Mouse (Mus musculus) stomach, embryonic 14.5 days (tissue): ENCODE results near the gene Rab1b. TPM values are rescaled to one million over a fixed set of nuclear protein-coding genes. Genes with fewer than 3 reads are reported as not detected.
A peak's percentile ranks its signal among the peaks of the same experiment; 100 is the strongest.
"Not testable (repeated sequence)": the region's sequence is repeated elsewhere in the genome, so short reads cannot be mapped to it uniquely, and the experiment has no call there.

ENCODE experiments used
- ATAC-seq: fragments of 200-750 bp; cut with Nextera tagmentation; 2 replicates; pipeline ENCODE4 v1.8.0; 2017; ENCODE audit warnings: low read depth, moderate TSS enrichment; ENCODE audit not compliant: insufficient number of reproducible peaks, insufficient read depth, low FRiP score
- H3K27ac ChIP-seq: fragments of 300-500 bp; sonication (generic); 2 replicates; pipeline ENCODE4 v1.5.1; 2014; ENCODE audit warnings: mild to moderate bottlenecking, low read length, moderate library complexity, mixed read lengths
- H3K27me3 ChIP-seq: fragments of 300-500 bp; sonication (generic); 2 replicates; pipeline ENCODE4 v1.6.1; 2014; ENCODE audit warnings: low read length, control low read depth, mixed read lengths; ENCODE audit not compliant: control insufficient read depth, insufficient read depth
- H3K36me3 ChIP-seq: fragments of 300-500 bp; sonication (generic); 2 replicates; pipeline ENCODE4 v1.6.1; 2014; ENCODE audit warnings: mild to moderate bottlenecking, control low read depth, low read length, moderate library complexity, mixed read lengths; ENCODE audit not compliant: control insufficient read depth, insufficient read depth
- H3K4me1 ChIP-seq: fragments of 300-500 bp; sonication (generic); 2 replicates; pipeline ENCODE4 v1.6.1; 2014; ENCODE audit warnings: low read length, control low read depth, mixed read lengths; ENCODE audit not compliant: control insufficient read depth, insufficient read depth
- H3K4me2 ChIP-seq: fragments of 300-500 bp; sonication (generic); replicated peaks from 2 replicates; pipeline ENCODE4 v1.6.1; 2014; ENCODE audit warnings: low read depth, low read length, control low read depth
- H3K4me3 ChIP-seq: fragments of 300-500 bp; sonication (generic); 2 replicates; pipeline ENCODE4 v1.5.1; 2014; ENCODE audit warnings: low read depth, low read length, control low read depth
- H3K9ac ChIP-seq: fragments of 300-500 bp; sonication (generic); replicated peaks from 2 replicates; pipeline ENCODE4 v1.6.1; 2014; ENCODE audit warnings: low read depth, mild to moderate bottlenecking, control low read depth, low read length, moderate library complexity, mixed read lengths
- H3K9me3 ChIP-seq: fragments of 300-500 bp; sonication (generic); 2 replicates; pipeline ENCODE4 v1.6.1; 2016; ENCODE audit warnings: low read depth, low read length, control low read depth; ENCODE audit not compliant: control insufficient read depth
- WGBS: fragments of 180-500 bp; shearing (Covaris S2); extraction: QIAGEN DNeasy Blood & Tissue Kit; methylation state at CpG from one replicate; pipeline ENCODE4 v1.1.7; 2014; 5-methylcytosine and 5-hydroxymethylcytosine counted together
- polyA plus RNA-seq: library from polyadenylated mRNA; unstranded; fragments of >200 nt; fragmentation: Nextera tagmentation; extraction: Ambion mirVana; gene quantifications from 2 replicates; pipeline ENCODE4 v1.2.1, GENCODE M21; 2014

Rab1b gene
- polyA plus RNA-seq = 253 TPM in 2 replicates

DNA sequence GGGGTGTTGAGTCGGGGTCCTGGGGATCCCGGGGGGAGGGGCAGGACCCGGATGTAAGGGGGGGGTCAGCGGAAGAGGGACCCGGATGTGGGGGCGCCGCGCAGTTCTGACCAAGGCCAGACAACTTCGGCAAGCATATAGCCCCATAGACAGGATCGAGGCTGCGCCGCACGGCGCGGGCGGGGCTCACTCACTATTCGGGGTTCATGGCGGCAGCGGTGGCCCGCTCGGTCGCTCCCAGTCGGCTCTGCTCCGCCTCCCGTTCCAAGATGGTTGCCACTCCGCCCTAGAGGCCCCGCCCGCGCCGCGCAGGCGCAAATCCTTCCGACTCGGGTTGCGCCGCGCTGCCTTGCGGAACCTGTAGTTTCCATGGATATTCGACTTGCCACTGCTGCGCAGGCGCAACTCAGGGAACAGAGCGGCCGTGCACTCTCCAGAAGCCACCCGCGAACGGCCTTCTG is at the start of gene Rab1b:
TSS of gene Rab1b (minus strand) at position 342 of the 461 bp plus-strand sequence.
- peaks cover 11% of the 10 kb centered on the region for H3K4me1 ChIP-seq
- peak within 1 kb of the TSS; percentile 81 for H3K9ac ChIP-seq
- peak within 1 kb of the TSS; percentile 84 for H3K4me3 ChIP-seq
- H3K27me3 ChIP-seq = no peaks in the 10 kb centered on the region
- peak within 1 kb of the TSS; percentile 94 for H3K27ac ChIP-seq
- H3K9me3 ChIP-seq = no peaks in the 10 kb centered on the region
- ATAC-seq = peak; percentile 92
- WGBS = under 1% methylated on average over 45 of the region's 46 CpGs
- peaks cover 51% of the 10 kb centered on the region for H3K36me3 ChIP-seq
- H3K4me2 ChIP-seq = peak within 1 kb of the TSS; percentile 98

DNA sequence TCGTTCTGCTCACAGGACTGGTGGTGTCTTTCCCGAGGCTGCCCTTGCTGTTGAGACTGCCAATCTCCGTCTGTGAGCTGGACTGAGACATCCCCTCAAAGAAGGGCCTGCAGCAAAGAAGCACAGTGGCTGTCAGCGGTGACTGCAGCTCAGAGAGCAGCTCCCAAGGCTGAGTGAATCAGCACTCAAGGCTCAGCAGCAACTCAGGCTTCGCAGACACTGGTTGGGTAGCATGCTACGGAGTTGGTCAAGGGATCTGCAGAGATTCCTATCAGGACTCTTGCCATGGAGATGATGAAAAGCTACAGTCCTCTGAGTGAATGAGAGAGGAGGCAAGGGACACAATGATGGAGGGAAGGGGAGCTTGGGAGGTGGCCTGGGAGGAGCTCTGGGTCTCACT is 45.4 kb upstream of the Rab1b start:
- no peaks in the 10 kb centered on the region for H3K27me3 ChIP-seq
- no peak overlapping the region for H3K9ac ChIP-seq
- no peak for ATAC-seq
- WGBS = 88% methylated on average over 6 of the region's 6 CpGs
- H3K36me3 ChIP-seq = peaks cover 13% of the 10 kb centered on the region; the same call in 1 of the 2 replicates
- no peak overlapping the region for H3K4me3 ChIP-seq
- H3K27ac ChIP-seq = no peak overlapping the region
- no peaks in the 10 kb centered on the region for H3K4me1 ChIP-seq
- no peak overlapping the region for H3K4me2 ChIP-seq
- no peaks in the 10 kb centered on the region for H3K9me3 ChIP-seq

DNA sequence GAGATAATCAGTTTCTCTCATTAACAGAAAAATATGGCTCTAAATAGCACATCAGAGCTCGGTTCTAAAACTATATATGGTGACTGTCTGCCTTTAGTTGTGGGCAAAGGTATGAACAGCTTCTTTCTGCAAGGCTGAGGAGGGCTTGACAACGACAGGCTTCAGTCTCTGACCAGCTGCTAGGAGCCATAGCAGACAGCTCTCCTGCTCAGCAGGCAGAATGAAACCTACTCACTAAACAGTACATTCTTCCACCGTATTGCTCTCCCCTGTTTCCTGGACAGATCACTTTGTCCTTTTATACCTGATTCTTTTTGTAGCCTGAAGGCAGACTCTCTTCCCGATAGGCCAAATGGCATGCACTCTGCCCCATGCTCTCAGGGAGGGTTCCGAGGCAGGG is 44.9 kb upstream of the Rab1b start:
- H3K9me3 ChIP-seq = no peaks in the 10 kb centered on the region
- no peak overlapping the region for H3K9ac ChIP-seq
- H3K36me3 ChIP-seq = peaks cover 13% of the 10 kb centered on the region; the same call in 1 of the 2 replicates
- H3K4me2 ChIP-seq = no peak overlapping the region
- no peaks in the 10 kb centered on the region for H3K27me3 ChIP-seq
- H3K4me3 ChIP-seq = no peak overlapping the region
- H3K27ac ChIP-seq = no peak overlapping the region
- ATAC-seq = no peak
- H3K4me1 ChIP-seq = no peaks in the 10 kb centered on the region
- WGBS = 80% methylated on average over 5 of the region's 5 CpGs

DNA sequence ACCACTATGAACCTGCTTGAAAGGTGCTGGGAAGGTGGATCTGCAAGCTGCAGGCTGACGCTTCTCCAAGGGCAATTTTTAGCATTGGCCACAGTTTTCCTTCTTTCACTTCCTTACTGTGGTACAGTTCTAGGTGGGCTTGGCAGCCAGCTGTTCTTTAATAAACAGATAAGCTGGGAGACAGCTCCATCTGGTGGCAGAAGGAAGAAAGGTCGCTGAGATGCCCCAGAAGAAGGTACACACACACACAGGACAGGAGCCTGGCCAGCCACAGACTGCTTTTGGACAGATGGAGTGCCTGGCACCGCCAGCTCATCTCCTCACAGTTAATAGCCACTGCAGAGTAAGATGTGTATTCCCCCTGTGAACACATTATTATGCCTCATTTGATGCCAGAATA is 44.5 kb upstream of the Rab1b start:
- no peak for ATAC-seq
- Histone ChIP-seq H3K36me3 (peaks cover 13% of the 10 kb centered on the region; the same call in 1 of the 2 replicates), H3K27me3 (no peaks in the 10 kb centered on the region), H3K4me1 (no peaks in the 10 kb centered on the region), H3K27ac (no peak overlapping the region), H3K4me3 (no peak overlapping the region), H3K4me2 (no peak overlapping the region), H3K9ac (no peak overlapping the region), H3K9me3 (no peaks in the 10 kb centered on the region)
- 36% methylated on average over 3 of the region's 3 CpGs for WGBS

DNA sequence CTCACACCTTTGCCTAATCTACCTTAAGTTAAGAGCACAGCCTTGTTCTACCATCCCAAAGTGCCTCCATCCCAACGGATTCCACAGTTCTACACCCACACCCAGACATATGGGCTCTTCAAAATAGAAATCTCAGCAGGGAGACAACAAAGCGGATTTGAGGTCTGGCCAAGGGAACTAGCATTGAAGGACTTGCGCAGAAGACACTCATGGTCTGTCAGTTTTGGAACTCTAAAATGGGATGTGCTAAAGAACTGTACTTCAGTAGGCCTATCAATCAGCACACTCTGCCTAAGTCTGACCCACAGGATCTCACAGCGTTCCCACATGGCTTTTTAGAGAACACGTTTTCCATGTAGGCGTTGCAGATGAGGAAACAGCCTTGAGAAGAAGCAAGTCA is 43.5 kb upstream of the Rab1b start:
- Histone ChIP-seq H3K4me1 (no peaks in the 10 kb centered on the region), H3K36me3 (peaks cover 13% of the 10 kb centered on the region; the same call in 1 of the 2 replicates), H3K9ac (no peak overlapping the region), H3K4me2 (no peak overlapping the region), H3K4me3 (no peak overlapping the region), H3K9me3 (no peaks in the 10 kb centered on the region), H3K27ac (no peak overlapping the region), H3K27me3 (no peaks in the 10 kb centered on the region)
- WGBS = 89% methylated on average over 6 of the region's 6 CpGs
- ATAC-seq = no peak

DNA sequence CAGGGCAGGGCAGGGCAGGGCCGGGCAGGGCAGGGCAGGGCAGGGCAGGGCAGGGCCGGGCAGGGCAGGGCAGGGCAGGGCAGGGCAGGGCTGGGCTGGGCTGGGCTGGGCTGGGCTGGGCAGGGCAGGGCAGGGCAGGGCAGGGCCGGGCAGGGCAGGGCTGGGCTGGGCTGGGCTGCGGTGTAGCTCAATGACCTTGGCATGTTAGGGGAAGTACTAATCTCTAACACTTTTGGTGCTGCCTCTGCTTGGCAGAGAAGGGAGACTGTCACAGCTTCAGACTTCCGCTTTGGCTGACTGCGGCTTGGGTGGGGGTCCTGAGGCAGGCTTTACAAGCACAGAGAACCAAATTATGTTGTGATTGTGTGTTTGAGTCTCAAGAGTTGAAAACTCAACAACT is 42.2 kb upstream of the Rab1b start:
- H3K4me3 ChIP-seq, H3K9me3 ChIP-seq, H3K9ac ChIP-seq, H3K4me1 ChIP-seq, H3K27me3 ChIP-seq, H3K4me2 ChIP-seq, H3K27ac ChIP-seq, ATAC-seq: not testable (repeated sequence)
- peaks cover 18% of the 10 kb centered on the region; the same call in 1 of the 2 replicates for H3K36me3 ChIP-seq
- 82% methylated on average over 6 of the region's 6 CpGs for WGBS

DNA sequence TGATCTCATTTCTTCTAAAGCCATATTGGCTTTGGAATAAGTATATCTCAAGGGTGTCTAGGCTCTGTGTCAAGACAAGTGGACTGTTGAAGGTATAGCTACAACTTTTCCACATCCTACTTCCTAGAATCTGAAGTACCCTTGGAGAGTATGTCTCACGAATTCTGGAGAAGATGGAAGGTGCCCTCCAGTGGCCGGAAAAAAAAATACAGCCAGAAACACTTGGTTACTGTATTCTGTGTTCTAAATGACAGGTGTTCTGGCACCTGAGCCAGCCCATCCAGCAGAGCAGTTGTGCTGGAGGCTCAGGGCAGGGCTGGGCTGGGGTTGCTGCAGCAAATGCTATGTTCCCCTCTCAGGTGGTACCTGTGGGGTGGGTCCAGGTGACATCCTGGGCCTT is 32.8 kb upstream of the Rab1b start:
- no peaks in the 10 kb centered on the region for H3K9me3 ChIP-seq
- H3K9ac ChIP-seq = no peak overlapping the region
- no peak overlapping the region for H3K27ac ChIP-seq
- WGBS = 4% methylated on average over 2 of the region's 2 CpGs
- 0 out of 2 replicates have a peak, but pooled peaks have one; percentile 42 for ATAC-seq
- no peak overlapping the region for H3K4me2 ChIP-seq
- H3K36me3 ChIP-seq = peaks cover 25% of the 10 kb centered on the region
- H3K4me3 ChIP-seq = no peak overlapping the region
- H3K27me3 ChIP-seq = no peaks in the 10 kb centered on the region
- H3K4me1 ChIP-seq = no peaks in the 10 kb centered on the region

DNA sequence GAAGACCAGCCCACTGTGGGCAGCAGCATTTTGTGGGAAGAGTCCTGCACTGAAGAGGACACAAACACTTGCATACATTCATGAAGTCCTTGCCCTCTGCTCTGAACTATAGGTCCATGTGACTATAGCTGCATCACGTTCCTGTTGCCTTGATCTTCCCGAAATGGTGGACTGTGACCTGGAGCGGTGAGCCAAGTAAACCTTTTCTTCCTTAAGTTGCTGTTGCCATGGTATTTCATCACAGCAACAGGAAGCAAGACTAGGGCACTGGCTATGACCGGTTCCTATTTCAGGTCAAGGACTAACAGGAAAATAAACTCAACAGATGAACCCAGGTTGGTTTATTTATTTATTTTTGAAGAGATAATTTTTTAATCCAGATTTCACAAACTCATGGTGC is 24.4 kb upstream of the Rab1b start:
- H3K9ac ChIP-seq = no peak overlapping the region
- peaks cover 7% of the 10 kb centered on the region; the same call in 1 of the 2 replicates for H3K36me3 ChIP-seq
- no peak overlapping the region for H3K4me3 ChIP-seq
- H3K4me2 ChIP-seq = no peak overlapping the region
- 75% methylated on average over 4 of the region's 4 CpGs for WGBS
- no peak overlapping the region for H3K27ac ChIP-seq
- no peaks in the 10 kb centered on the region for H3K4me1 ChIP-seq
- H3K9me3 ChIP-seq = no peaks in the 10 kb centered on the region
- no peak for ATAC-seq
- H3K27me3 ChIP-seq = no peaks in the 10 kb centered on the region

DNA sequence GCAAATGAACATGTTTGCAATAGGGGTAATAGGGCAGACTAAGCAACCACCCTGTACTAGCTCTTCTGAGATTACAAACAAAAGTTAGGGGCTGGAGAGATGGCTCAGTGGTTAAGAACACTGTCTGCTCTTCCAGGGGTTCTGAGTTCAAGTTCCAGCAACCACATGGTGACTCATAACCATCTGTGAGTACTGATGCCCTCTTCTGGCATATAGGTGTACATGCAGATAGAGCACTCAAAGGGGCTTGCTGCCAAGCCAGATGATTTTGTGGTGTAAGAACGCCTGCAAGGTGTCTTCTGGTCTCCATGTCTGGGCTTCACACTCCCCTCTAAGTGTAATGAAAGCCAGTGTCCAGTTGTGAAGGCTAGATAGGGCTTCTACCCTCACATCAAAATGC is 22.9 kb upstream of the Rab1b start:
- no peaks in the 10 kb centered on the region for H3K4me1 ChIP-seq
- H3K4me3 ChIP-seq = no peak overlapping the region
- no peaks in the 10 kb centered on the region for H3K27me3 ChIP-seq
- no peak overlapping the region for H3K9ac ChIP-seq
- no peak overlapping the region for H3K4me2 ChIP-seq
- H3K36me3 ChIP-seq = peaks cover 1% of the 10 kb centered on the region; the same call in 1 of the 2 replicates
- ATAC-seq = no peak
- no peaks in the 10 kb centered on the region for H3K9me3 ChIP-seq
- no peak overlapping the region for H3K27ac ChIP-seq
- 46% methylated on average over 1 of the region's 1 CpGs for WGBS
